ENCODE assay signal across 1 mouse cellular context in the genomic region with DNA sequence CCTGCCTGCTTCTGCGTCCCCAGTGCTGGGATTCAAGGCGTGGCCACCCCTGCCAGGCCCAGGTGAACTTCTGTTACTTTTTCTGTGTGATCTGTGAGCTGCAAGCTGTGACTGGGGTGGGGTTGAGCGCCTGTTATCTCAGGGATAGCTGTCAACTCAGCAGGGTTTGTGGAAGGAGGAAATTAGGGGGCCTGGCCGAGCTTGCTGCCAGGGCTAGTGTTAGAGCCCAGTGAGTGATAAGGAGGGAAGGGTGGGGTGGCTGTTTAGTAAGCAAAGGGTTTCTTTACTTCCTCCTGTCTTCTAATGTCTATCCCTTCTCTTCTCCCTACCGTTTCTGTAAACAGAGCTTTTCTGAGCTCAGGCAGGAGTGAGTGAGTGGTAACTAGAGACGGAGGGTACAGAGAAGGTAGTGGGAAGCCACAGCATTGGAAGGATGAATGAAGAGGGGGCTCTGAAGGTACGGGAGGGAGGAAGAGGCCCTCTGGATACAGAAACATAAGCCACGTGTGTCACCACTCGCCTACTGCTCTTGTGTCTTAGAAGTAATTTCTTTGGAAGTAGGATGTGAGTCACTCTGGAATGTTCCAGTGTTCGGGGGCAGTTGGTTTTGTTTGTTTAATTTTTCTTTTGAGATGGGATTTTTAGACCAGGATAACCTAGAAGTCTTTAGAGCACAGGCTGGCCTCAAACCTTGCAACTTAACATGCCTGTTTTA.
TF ChIP-seq lines count a peak whose summit lies in the region.

No protein-coding gene starts in this region.

TF ChIP-seq in MEL, 35 proteins besides CTCF, POLR2A, EP300 and RAD21 (continued from another document):
- TF ChIP-seq GATA1 (IDR thresholded peaks at IDR 0.05; ENCODE audit: low read depth, low read length) (peak; percentile 81), RCOR1 (IDR thresholded peaks at IDR 0.05; ENCODE audit: low read depth, low read length) (peak; percentile 84), KAT2A (conservative IDR thresholded peaks at IDR 0.05; ENCODE audit: low read depth, low read length) (no peak), HCFC1 (IDR thresholded peaks at IDR 0.05; ENCODE audit: low read depth, low read length) (0 out of 2 replicates have a peak, but pooled peaks have one; percentile 18), NRF1 (IDR thresholded peaks at IDR 0.05; ENCODE audit: insufficient read depth, low read depth, low read length, poor library complexity, severe bottlenecking) (no peak), UBTF (IDR thresholded peaks at IDR 0.05; ENCODE audit: borderline replicate concordance, insufficient read depth, low read depth, low read length) (no peak), SMC3 (IDR thresholded peaks at IDR 0.05; ENCODE audit: low read depth, low read length) (no peak), MXI1 (IDR thresholded peaks at IDR 0.05; ENCODE audit: low read depth, low read length) (peak; percentile 28; the same call in 1 of the 2 replicates), POLR2AphosphoS2 (IDR thresholded peaks at IDR 0.05; ENCODE audit: low read length) (no peak), POLR2AphosphoS5 (IDR thresholded peaks at IDR 0.05; ENCODE audit: borderline replicate concordance, low read depth, low read length) (no peak), ZNF384 (IDR thresholded peaks at IDR 0.05; ENCODE audit: low read depth, low read length) (no peak), MEF2A (IDR thresholded peaks at IDR 0.05; ENCODE audit: extremely low read depth, insufficient replicate concordance, low read depth, low read length, poor library complexity, severe bottlenecking) (no peak), USF1 (IDR thresholded peaks at IDR 0.05; ENCODE audit: low read depth, low read length) (no peak), JUND (IDR thresholded peaks at IDR 0.05; ENCODE audit: low read depth, low read length) (no peak), MYB (IDR thresholded peaks at IDR 0.05; ENCODE audit: low read depth, low read length) (no peak), TCF12 (IDR thresholded peaks at IDR 0.05; ENCODE audit: low read depth, low read length) (peak; percentile 61; the same call in 1 of the 2 replicates), TAL1 (IDR thresholded peaks at IDR 0.05; ENCODE audit: low read length) (peak; percentile 27; the same call in 1 of the 2 replicates), ZC3H11A (IDR thresholded peaks at IDR 0.05; ENCODE audit: low read depth, low read length) (no peak), ELF1 (IDR thresholded peaks at IDR 0.05; ENCODE audit: low read depth, low read length) (0 out of 2 replicates have a peak, but pooled peaks have one; percentile 40), NELFE (IDR thresholded peaks at IDR 0.05; ENCODE audit: low read depth, low read length) (no peak), ETS1 (IDR thresholded peaks at IDR 0.05; ENCODE audit: low read depth, low read length) (peak; percentile 79), TBP (IDR thresholded peaks at IDR 0.05; ENCODE audit: low read depth, low read length) (0 out of 2 replicates have a peak, but pooled peaks have one; percentile 48), CHD1 (IDR thresholded peaks at IDR 0.05; ENCODE audit: low read depth, low read length) (no peak), CHD2 (IDR thresholded peaks at IDR 0.05; ENCODE audit: low read length) (no peak), ZKSCAN1 (IDR thresholded peaks at IDR 0.05; ENCODE audit: low read depth, low read length) (no peak), MYC (IDR thresholded peaks at IDR 0.05; ENCODE audit: low read depth, low read length) (peak; percentile 65), E2F4 (IDR thresholded peaks at IDR 0.05; ENCODE audit: borderline replicate concordance, low read depth, low read length) (no peak)
TF ChIP-seq in MEL: peak in this region for 14.
